Mouse (Mus musculus) midbrain, embryonic 14.5 days (tissue): Measurements from ENCODE around the gene Olfr652. TPM values are rescaled to one million over a fixed set of nuclear protein-coding genes. Genes with fewer than 3 reads are reported as not detected.

Experiments used
- ATAC-seq: fragments of 200-750 bp; cut with Nextera tagmentation; 2 replicates; pipeline ENCODE4 v1.8.0; 2017; ENCODE audit warnings: moderate number of reproducible peaks, moderate library complexity; ENCODE audit not compliant: low FRiP score, low TSS enrichment
- DNase-seq: peaks from one replicate; pipeline ENCODE4 v3.0.0-alpha.2; 2015
- H3K27ac ChIP-seq: fragments of 300-500 bp; sonication (generic); replicated peaks from 2 replicates; pipeline ENCODE4 v1.5.1; 2014; ENCODE audit warnings: mild to moderate bottlenecking, low read depth, low read length, moderate library complexity
- H3K27me3 ChIP-seq: fragments of 300-500 bp; sonication (generic); 2 replicates; pipeline ENCODE4 v1.6.1; 2014; ENCODE audit warnings: low read length, control low read depth, mixed read lengths; ENCODE audit not compliant: control insufficient read depth, insufficient read depth
- H3K36me3 ChIP-seq: fragments of 300-500 bp; sonication (generic); 2 replicates; pipeline ENCODE4 v1.6.1; 2014; ENCODE audit warnings: low read length, control low read depth; ENCODE audit not compliant: control insufficient read depth, insufficient read depth
- H3K4me1 ChIP-seq: fragments of 300-500 bp; sonication (generic); 2 replicates; pipeline ENCODE4 v1.6.1; 2014; ENCODE audit warnings: mild to moderate bottlenecking, antibody characterized with exemption, low read length, control low read depth; ENCODE audit not compliant: control insufficient read depth, insufficient read depth
- H3K4me2 ChIP-seq: fragments of 300-500 bp; sonication (generic); 2 replicates; pipeline ENCODE4 v1.6.1; 2014; ENCODE audit warnings: mild to moderate bottlenecking, low read length, moderate library complexity
- H3K4me3 ChIP-seq: fragments of 300-500 bp; sonication (generic); replicated peaks from 2 replicates; pipeline ENCODE4 v1.5.1; 2014; ENCODE audit warnings: low read depth, low read length
- H3K9ac ChIP-seq: fragments of 300-500 bp; sonication (generic); replicated peaks from 2 replicates; pipeline ENCODE4 v1.6.1; 2014; ENCODE audit warnings: mild to moderate bottlenecking, low read length, moderate library complexity
- H3K9me3 ChIP-seq: fragments of 300-500 bp; sonication (generic); 2 replicates; pipeline ENCODE4 v1.6.1; 2016; ENCODE audit warnings: low read length, control low read depth, mixed read lengths; ENCODE audit not compliant: control insufficient read depth
- WGBS: fragments of 180-500 bp; shearing (Covaris S2); extraction: QIAGEN DNeasy Blood & Tissue Kit; methylation state at CpG from one replicate; pipeline ENCODE4 v1.1.7; 2014; 5-methylcytosine and 5-hydroxymethylcytosine counted together
- polyA plus RNA-seq: library from polyadenylated mRNA; unstranded; fragments of >200 nt; fragmentation: Nextera tagmentation; extraction: Ambion mirVana; gene quantifications from 2 replicates; pipeline ENCODE4 v1.2.1, GENCODE M21; 2014

The Olfr652 gene
- polyA plus RNA-seq, 1 experiment from 2014 or later, result not detected

DNA sequence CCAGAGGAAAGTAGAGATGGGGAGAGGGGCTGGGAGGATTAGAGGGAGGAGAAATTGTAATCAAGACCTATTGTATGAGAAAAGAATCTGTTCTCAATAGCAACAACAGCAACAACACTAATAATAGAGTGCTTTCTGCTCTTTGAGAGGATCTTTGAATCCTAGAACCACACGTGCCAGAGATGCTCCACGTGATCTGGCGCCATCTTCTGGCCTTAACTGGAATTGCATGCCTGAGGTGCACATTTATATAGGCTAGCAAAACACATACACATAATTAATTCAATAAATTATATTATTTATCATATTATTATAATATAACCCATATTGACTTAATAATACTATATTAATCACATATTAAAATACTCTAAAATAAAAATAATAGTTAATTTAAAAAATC, 42.5 kb downstream of the Olfr652 start:
- no peak for DNase-seq
- Histone ChIP-seq H3K36me3 (no peaks in the 10 kb centered on the region), H3K27me3 (no peaks in the 10 kb centered on the region), H3K4me2 (no peak overlapping the region), H3K27ac (no peak overlapping the region), H3K9ac (no peak overlapping the region), H3K9me3 (no peaks in the 10 kb centered on the region; the same call in 1 of the 2 replicates), H3K4me1 (no peaks in the 10 kb centered on the region), H3K4me3 (no peak overlapping the region)
- ATAC-seq, result no peak
- WGBS, result 7% methylated on average over 3 of the region's 3 CpGs

DNA sequence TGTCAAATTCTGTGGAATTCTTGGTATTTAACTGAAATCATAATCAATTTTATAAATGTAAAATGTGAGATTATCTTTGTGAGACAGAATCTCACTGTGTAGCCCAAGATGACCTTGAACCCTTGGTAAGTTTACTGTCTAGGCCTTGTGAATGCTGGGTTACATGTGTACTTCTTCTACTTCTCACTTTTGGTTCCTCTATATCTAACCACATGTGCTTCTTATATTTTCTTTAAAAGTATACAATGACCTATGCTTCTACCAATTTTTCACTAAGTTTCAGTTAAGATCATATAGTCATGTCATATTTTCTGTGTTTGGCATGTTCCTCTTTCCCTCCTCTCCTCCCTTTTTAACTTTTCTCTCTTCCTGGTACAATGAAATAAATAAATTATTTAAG, 44.0 kb downstream of the Olfr652 start:
- ATAC-seq (no peak), DNase-seq (no peak)
- no peaks in the 10 kb centered on the region for H3K4me1 ChIP-seq
- no peaks in the 10 kb centered on the region for H3K27me3 ChIP-seq
- no peaks in the 10 kb centered on the region for H3K36me3 ChIP-seq
- H3K9ac ChIP-seq, result no peak overlapping the region
- no peak overlapping the region for H3K4me3 ChIP-seq
- H3K27ac ChIP-seq, result no peak overlapping the region
- no peaks in the 10 kb centered on the region; the same call in 1 of the 2 replicates for H3K9me3 ChIP-seq
- H3K4me2 ChIP-seq, result no peak overlapping the region

DNA sequence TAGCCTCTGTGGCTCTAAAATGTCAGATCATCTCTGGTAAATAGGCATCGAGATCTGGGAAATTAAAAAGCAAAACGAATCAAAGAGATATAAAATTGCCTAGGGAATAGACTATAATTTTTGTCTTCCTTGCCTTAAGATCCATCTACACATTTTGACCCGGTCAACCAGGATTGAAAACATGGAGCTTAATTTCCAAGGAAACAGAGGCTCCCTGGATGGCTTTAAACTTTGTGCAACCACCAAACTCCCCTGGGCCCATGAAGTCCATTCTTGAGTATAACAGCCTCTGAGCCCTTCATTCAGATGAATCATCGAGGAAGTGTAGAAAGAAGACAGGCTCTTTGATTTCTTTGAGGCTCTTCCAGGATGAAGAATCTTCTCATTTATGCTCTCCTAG, 53.0 kb downstream of the Olfr652 start, which contains the start of gene Olfr656:
TSS of gene Olfr656 (plus strand) at position 301 of the 400 bp plus-strand sequence.
- 74% methylated on average over 4 of the region's 4 CpGs for WGBS
- no peaks in the 10 kb centered on the region for H3K36me3 ChIP-seq
- no peak within 1 kb of the TSS for H3K9ac ChIP-seq
- DNase-seq (no peak), ATAC-seq (no peak)
- no peaks in the 10 kb centered on the region for H3K9me3 ChIP-seq
- no peaks in the 10 kb centered on the region for H3K4me1 ChIP-seq
- no peak within 1 kb of the TSS for H3K27ac ChIP-seq
- H3K27me3 ChIP-seq, result no peaks in the 10 kb centered on the region
- H3K4me3 ChIP-seq, result no peak within 1 kb of the TSS
- H3K4me2 ChIP-seq, result no peak within 1 kb of the TSS

Other genes with a start within 250 kb of the Olfr652 start
- 1.1 and 1.6 TPM in 2 replicates for gene Trim12a, start 245.4 kb upstream of the Olfr652 start, polyA plus RNA-seq
- not detected in 2 replicates for gene Trim34b, start 231.4 kb upstream of the Olfr652 start, polyA plus RNA-seq
- gene Trim12c, start 207.5 kb upstream of the Olfr652 start, polyA plus RNA-seq, result 1.0 and 1.4 TPM in 2 replicates
- 0.07 TPM in 1 of 2 replicates, not detected in the other for gene Trim30b, start 191.0 kb upstream of the Olfr652 start, polyA plus RNA-seq
- 0.32 TPM in 1 of 2 replicates, not detected in the other for gene Trim30c, start 160.1 kb upstream of the Olfr652 start, polyA plus RNA-seq
- 0.18 and 2.0 TPM in 2 replicates for gene Trim30a, start 95.7 kb upstream of the Olfr652 start, polyA plus RNA-seq
- gene Trim30d, start 53.1 kb upstream of the Olfr652 start, polyA plus RNA-seq, result 0.19 and 0.66 TPM in 2 replicates
- gene Olfr651, start 10.8 kb upstream of the Olfr652 start, polyA plus RNA-seq, result not detected in 2 replicates
- not detected in 2 replicates for gene Olfr653, start 16.4 kb downstream of the Olfr652 start, polyA plus RNA-seq
- not detected in 2 replicates for gene Olfr654, start 26.1 kb downstream of the Olfr652 start, polyA plus RNA-seq
- gene Olfr655, start 40.9 kb downstream of the Olfr652 start, polyA plus RNA-seq, result not detected in 2 replicates
- not detected in 2 replicates for gene Olfr656, start 53.1 kb downstream of the Olfr652 start, polyA plus RNA-seq
- gene Olfr657, start 63.9 kb downstream of the Olfr652 start, polyA plus RNA-seq, result not detected in 2 replicates
- gene Olfr658, start 86.4 kb downstream of the Olfr652 start, polyA plus RNA-seq, result 0.21 and 0.24 TPM in 2 replicates
- not detected in 2 replicates for gene Olfr659, start 105.9 kb downstream of the Olfr652 start, polyA plus RNA-seq
- gene Olfr661, start 125.6 kb downstream of the Olfr652 start, polyA plus RNA-seq, result not detected in 2 replicates
- gene Usp17le, start 216.6 kb downstream of the Olfr652 start, polyA plus RNA-seq, result not detected in 2 replicates